8 mouse cellular contexts compared by ENCODE assay signal in the genomic region with DNA sequence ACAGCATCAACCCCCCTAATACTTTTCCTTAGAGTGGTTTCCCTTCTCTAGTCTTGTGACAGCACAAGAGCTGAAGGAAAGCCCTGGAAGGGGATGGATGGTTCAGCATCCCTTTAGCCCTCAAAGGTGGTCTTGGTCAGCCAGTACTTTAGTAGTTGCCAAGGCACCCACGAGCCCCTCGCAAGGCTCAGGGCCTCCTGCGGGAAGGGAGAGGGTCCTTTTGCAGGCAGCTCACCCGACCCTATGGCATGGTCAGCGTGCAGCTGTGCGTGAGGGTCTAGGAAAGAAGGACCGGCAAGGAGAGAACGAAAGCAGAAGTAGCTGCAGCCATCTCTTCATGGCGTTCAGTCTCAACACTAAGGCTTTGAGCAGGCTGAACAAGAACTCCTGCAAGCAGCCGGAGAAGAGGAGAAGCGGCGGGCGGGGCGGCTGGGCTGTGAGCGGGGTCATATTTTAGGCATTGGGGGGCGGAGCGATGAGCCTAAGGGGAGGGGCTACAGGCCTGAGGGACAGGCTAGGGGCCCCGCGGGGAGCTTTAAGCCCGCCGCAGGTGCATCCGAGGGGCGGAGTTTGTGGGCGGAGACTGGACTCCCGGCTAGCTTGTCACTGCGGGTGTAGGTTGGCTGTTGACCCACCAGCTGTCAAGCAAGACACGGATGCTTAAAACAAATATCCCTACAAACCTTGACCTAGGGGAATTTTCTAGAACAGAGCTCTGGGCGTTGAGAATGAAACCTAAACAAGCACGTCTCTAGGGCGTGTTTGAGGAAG. TPM values are rescaled to one million over a fixed set of nuclear protein-coding genes. Genes with fewer than 3 reads are reported as not detected.
DNase-seq lines count a peak whose midpoint lies in the region; ATAC-seq lines count a peak whose summit lies in the region.

No protein-coding gene starts in this region.

- H3K4me1 ChIP-seq in liver, embryonic 11.5 days (replicated peaks; ENCODE audit: control insufficient read depth, insufficient read depth, low read length) = peaks cover 11% of the 10 kb centered on the region

- peak overlapping the region; percentile 39 for H3K4me3 ChIP-seq in liver, embryonic 11.5 days (ENCODE audit: low read depth, low read length)

- peak; percentile 96 for ATAC-seq in liver, embryonic 11.5 days (replicated peaks; ENCODE audit: low FRiP score)

- peak overlapping the region; percentile 79 for H3K4me2 ChIP-seq in liver, embryonic 11.5 days

- 1% methylated on average over 30 of the region's 30 CpGs for WGBS in liver, embryonic 11.5 days

- DNase-seq in left cerebral cortex, adult 18-20 months (ENCODE audit: low spot score in 2 of 2) = peak; percentile 60 to 64
- no peak for DNase-seq in left cerebral cortex, adult 11 months (ENCODE audit: low spot score)
- DNase-seq in cerebellum, postnatal 25 days = peak; percentile 58 to 78
- peak; percentile 68 for DNase-seq in gastrocnemius, postnatal 10 days
- peak; percentile 90 for DNase-seq in induced T-regulatory cell, adult 2 months (ENCODE audit: low read depth)
- peak; percentile 89 for DNase-seq in liver, embryonic 11.5 days (ENCODE audit: low spot score)
- peak; percentile 29 to 39 for DNase-seq in monocyte, adult 2 months (ENCODE audit: low read depth in 1 of 2, low spot score in 2 of 2)
- peak; percentile 96 for DNase-seq in splenic B cell, adult 2 months (ENCODE audit: low read depth, low spot score)

- no peaks in the 10 kb centered on the region for H3K9me3 ChIP-seq in liver, embryonic 11.5 days (ENCODE audit: control insufficient read depth, low read length)

- peaks cover 4% of the 10 kb centered on the region; the same call in 1 of the 2 replicates for H3K27me3 ChIP-seq in liver, embryonic 11.5 days (replicated peaks; ENCODE audit: control insufficient read depth, insufficient read depth, low read length)
- no peaks in the 10 kb centered on the region for H3K27me3 ChIP-seq in splenic B cell, adult 2 months (ENCODE audit: control insufficient read depth, insufficient read depth, low read length, poor library complexity, severe bottlenecking)

- no peak overlapping the region for H3K27ac ChIP-seq in liver, embryonic 11.5 days (ENCODE audit: low read depth, low read length)

- H3K9ac ChIP-seq in liver, embryonic 11.5 days (ENCODE audit: low read depth, low read length) = peak overlapping the region; percentile 41

- 0 out of 2 replicates have a peak, but pooled peaks cover under 1% of the 10 kb centered on the region for H3K36me3 ChIP-seq in liver, embryonic 11.5 days (ENCODE audit: control insufficient read depth, insufficient read depth, low read length)
- no peaks in the 10 kb centered on the region for H3K36me3 ChIP-seq in splenic B cell, adult 2 months (ENCODE audit: control insufficient read depth, insufficient read depth, low read length, poor library complexity, severe bottlenecking)

RNA-seq across cellular contexts. Expression of a gene that starts 6.3 kb away (rescaled TPM):
- 100 to 1,000 TPM; 121 to 135 TPM for total RNA-seq in left cerebral cortex, adult 18-20 months (2021)
- 10 to 100 TPM; 30.0 to 31.4 TPM for total RNA-seq in gastrocnemius, postnatal 10 days (2021)
- polyA plus RNA-seq in liver, embryonic 11.5 days (2014; fragmentation: Nextera tagmentation; extraction: Ambion mirVana) = 2.2 TPM in 2 replicates
